Mouse (Mus musculus): ENCODE data around the gene Tmem151b. TPM values are rescaled to one million over a fixed set of nuclear protein-coding genes. Genes with fewer than 3 reads are reported as not detected.

Tmem151b gene
- polyA plus RNA-seq, 1 experiment from 2014 or later = 8.3 TPM

GRCm38 (mm10) chr17:45556514-45557245 lies 7.2 kb upstream of the Tmem151b start:
- Histone ChIP-seq H3K27me3 (replicated peaks; ENCODE audit: low read depth, poor library complexity, severe bottlenecking) (peaks cover 37% of the 10 kb centered on the region), H3K36me3 (replicated peaks) (peaks cover 4% of the 10 kb centered on the region; the same call in 1 of the 2 replicates), H3K9me3 (no peaks in the 10 kb centered on the region), H3K27ac (replicated peaks) (no peak overlapping the region), H3K4me3 (peak overlapping the region; percentile 79), H3K4me1 (peaks cover 47% of the 10 kb centered on the region)
- WGBS = 61% methylated on average over 3 of the region's 3 CpGs
- no peak for DNase-seq (ENCODE audit: low spot score)

- peaks cover 53% of the 10 kb centered on the region for H3K4me1 ChIP-seq
- no peak for DNase-seq (ENCODE audit: low spot score)
- H3K4me3 ChIP-seq = peak overlapping the region; percentile 79
- peaks cover 43% of the 10 kb centered on the region for H3K27me3 ChIP-seq (replicated peaks; ENCODE audit: low read depth, poor library complexity, severe bottlenecking)
- WGBS = 4% methylated on average over 14 of the region's 14 CpGs
- peak overlapping the region; percentile 72 for H3K27ac ChIP-seq (replicated peaks)
- H3K9me3 ChIP-seq = no peaks in the 10 kb centered on the region
- peaks cover 4% of the 10 kb centered on the region; the same call in 1 of the 2 replicates for H3K36me3 ChIP-seq (replicated peaks)
These were observed 6.6 kb upstream of the Tmem151b start for GRCm38 (mm10) chr17:45556107-45556489.

- Histone ChIP-seq H3K27me3 (replicated peaks; ENCODE audit: low read depth, poor library complexity, severe bottlenecking) (peaks cover 48% of the 10 kb centered on the region), H3K4me1 (peaks cover 58% of the 10 kb centered on the region), H3K4me3 (peak within 1 kb of the TSS; percentile 79)
These were observed 6.1 kb upstream of the Tmem151b start, which contains the start of gene Nfkbie for GRCm38 (mm10) chr17:45555452-45556106. Nfkbie (plus strand) TSS chr17:45555703.

GRCm38 (mm10) chr17:45554420-45554819 lies 4.9 kb upstream of the Tmem151b start:
- 44% methylated on average over 1 of the region's 1 CpGs for WGBS
- peaks cover 55% of the 10 kb centered on the region for H3K27me3 ChIP-seq (replicated peaks; ENCODE audit: low read depth, poor library complexity, severe bottlenecking)
- H3K4me1 ChIP-seq = peaks cover 69% of the 10 kb centered on the region

More at GRCm38 (mm10) chr17:45555452-45556106, 6.1 kb upstream of the Tmem151b start, which contains the start of gene Nfkbie:
- under 1% methylated on average over 45 of the region's 45 CpGs for WGBS
- Histone ChIP-seq H3K9me3 (no peaks in the 10 kb centered on the region), H3K27ac (replicated peaks) (peak within 1 kb of the TSS; percentile 72), H3K36me3 (replicated peaks) (peaks cover 4% of the 10 kb centered on the region; the same call in 1 of the 2 replicates)
- peak; percentile 98 for DNase-seq (ENCODE audit: low spot score)

GRCm38 (mm10) chr17:45553065-45553464 lies 3.6 kb upstream of the Tmem151b start:
- no peak for DNase-seq (ENCODE audit: low spot score)
- Histone ChIP-seq H3K9me3 (no peaks in the 10 kb centered on the region), H3K27me3 (replicated peaks; ENCODE audit: low read depth, poor library complexity, severe bottlenecking) (peaks cover 61% of the 10 kb centered on the region), H3K4me3 (no peak overlapping the region), H3K4me1 (peaks cover 69% of the 10 kb centered on the region), H3K36me3 (replicated peaks) (no peaks in the 10 kb centered on the region), H3K27ac (replicated peaks) (no peak overlapping the region)
- 81% methylated on average over 3 of the region's 3 CpGs for WGBS

More at GRCm38 (mm10) chr17:45554420-45554819, 4.9 kb upstream of the Tmem151b start:
- Histone ChIP-seq H3K36me3 (replicated peaks) (no peaks in the 10 kb centered on the region), H3K27ac (replicated peaks) (no peak overlapping the region), H3K4me3 (no peak overlapping the region), H3K9me3 (no peaks in the 10 kb centered on the region)
- no peak for DNase-seq (ENCODE audit: low spot score)

GRCm38 (mm10) chr17:45551816-45552451 lies 2.5 kb upstream of the Tmem151b start:
- DNase-seq (ENCODE audit: low spot score) = peak; percentile 80
- Histone ChIP-seq H3K4me3 (0 out of 2 replicates have a peak overlapping the region, but pooled peaks have one; percentile 8), H3K36me3 (replicated peaks) (peaks cover 2% of the 10 kb centered on the region), H3K27ac (replicated peaks) (no peak overlapping the region), H3K9me3 (no peaks in the 10 kb centered on the region), H3K4me1 (peaks cover 59% of the 10 kb centered on the region), H3K27me3 (replicated peaks; ENCODE audit: low read depth, poor library complexity, severe bottlenecking) (peaks cover 61% of the 10 kb centered on the region)
- WGBS = 6% methylated on average over 8 of the region's 8 CpGs

- Histone ChIP-seq H3K27ac (replicated peaks) (no peak overlapping the region), H3K4me1 (peaks cover 55% of the 10 kb centered on the region)
- 57% methylated on average over 7 of the region's 7 CpGs for WGBS
These were observed 1.8 kb upstream of the Tmem151b start for GRCm38 (mm10) chr17:45551249-45551796.

GRCm38 (mm10) chr17:45550253-45550652 lies 776 bp upstream of the Tmem151b start:
- H3K27me3 ChIP-seq (replicated peaks; ENCODE audit: low read depth, poor library complexity, severe bottlenecking) = peaks cover 66% of the 10 kb centered on the region
- DNase-seq (ENCODE audit: low spot score) = no peak
- H3K36me3 ChIP-seq (replicated peaks) = peaks cover 9% of the 10 kb centered on the region
- peak overlapping the region; percentile 95 for H3K4me3 ChIP-seq
- H3K9me3 ChIP-seq = no peaks in the 10 kb centered on the region
- peaks cover 54% of the 10 kb centered on the region for H3K4me1 ChIP-seq
- peak overlapping the region; percentile 98; the same call in 1 of the 2 replicates for H3K27ac ChIP-seq (replicated peaks)
- WGBS = 33% methylated on average over 5 of the region's 5 CpGs

More at GRCm38 (mm10) chr17:45551249-45551796, 1.8 kb upstream of the Tmem151b start:
- Histone ChIP-seq H3K9me3 (no peaks in the 10 kb centered on the region), H3K36me3 (replicated peaks) (peaks cover 9% of the 10 kb centered on the region), H3K4me3 (no peak overlapping the region), H3K27me3 (replicated peaks; ENCODE audit: low read depth, poor library complexity, severe bottlenecking) (peaks cover 61% of the 10 kb centered on the region)
- no peak for DNase-seq (ENCODE audit: low spot score)

GRCm38 (mm10) chr17:45548541-45549512 lies 650 bp downstream of the Tmem151b start:
- peak overlapping the region; percentile 95 for H3K4me3 ChIP-seq
- H3K36me3 ChIP-seq (replicated peaks) = peaks cover 17% of the 10 kb centered on the region
- no peaks in the 10 kb centered on the region for H3K9me3 ChIP-seq
- 3% methylated on average over 64 of the region's 68 CpGs for WGBS
- H3K27me3 ChIP-seq (replicated peaks; ENCODE audit: low read depth, poor library complexity, severe bottlenecking) = peaks cover 78% of the 10 kb centered on the region
- H3K27ac ChIP-seq (replicated peaks) = peak overlapping the region; percentile 98
- peak; percentile 87 for DNase-seq (ENCODE audit: low spot score)
- H3K4me1 ChIP-seq = peaks cover 64% of the 10 kb centered on the region

GRCm38 (mm10) chr17:45547461-45548190 lies 1.9 kb downstream of the Tmem151b start:
- Histone ChIP-seq H3K4me3 (peak overlapping the region; percentile 95; the same call in 1 of the 2 replicates), H3K9me3 (no peaks in the 10 kb centered on the region), H3K27ac (replicated peaks) (no peak overlapping the region), H3K4me1 (peaks cover 64% of the 10 kb centered on the region), H3K27me3 (replicated peaks; ENCODE audit: low read depth, poor library complexity, severe bottlenecking) (peaks cover 83% of the 10 kb centered on the region), H3K36me3 (replicated peaks) (peaks cover 17% of the 10 kb centered on the region)
- whole genome bisulfite sequencing = 72% methylated on average over 5 of the region's 5 CpGs
- no peak for DNase-seq (ENCODE audit: low spot score)

- peaks cover 62% of the 10 kb centered on the region for H3K4me1 ChIP-seq
- no peak overlapping the region for H3K4me3 ChIP-seq
- peaks cover 90% of the 10 kb centered on the region for H3K27me3 ChIP-seq (replicated peaks; ENCODE audit: low read depth, poor library complexity, severe bottlenecking)
- peaks cover 17% of the 10 kb centered on the region for H3K36me3 ChIP-seq (replicated peaks)
- H3K27ac ChIP-seq (replicated peaks) = no peak overlapping the region
- DNase-seq (ENCODE audit: low spot score) = no peak
- 66% methylated on average over 16 of the region's 16 CpGs for WGBS
- no peaks in the 10 kb centered on the region for H3K9me3 ChIP-seq
These were observed 2.5 kb downstream of the Tmem151b start for GRCm38 (mm10) chr17:45546941-45547340.

Measured in embryonic facial prominence, embryonic 10.5 days (tissue).